Mouse (Mus musculus) forebrain, embryonic 10.5 days (tissue): ENCODE data around the gene Agap2. TPM values are rescaled to one million over a fixed set of nuclear protein-coding genes. Genes with fewer than 3 reads are reported as not detected.
"Not testable (repeated sequence)": the region's sequence is repeated elsewhere in the genome, so short reads cannot be mapped to it uniquely, and the experiment has no call there.

Experiments
- DNase-seq: peaks from one replicate; pipeline ENCODE4 v3.0.0-alpha.2; 2017; ENCODE audit warnings: low spot score; ENCODE audit errors: extremely low spot score
- H3K27ac ChIP-seq: fragments of 300-500 bp; sonication (generic); 2 replicates; pipeline ENCODE4 v1.5.1; 2016; ENCODE audit warnings: mild to moderate bottlenecking
- H3K27me3 ChIP-seq: fragments of 300-500 bp; sonication (generic); 2 replicates; pipeline ENCODE4 v1.6.1; 2016; ENCODE audit warnings: mild to moderate bottlenecking; ENCODE audit not compliant: poor library complexity, severe bottlenecking
- H3K36me3 ChIP-seq: fragments of 300-500 bp; sonication (generic); replicated peaks from 2 replicates; pipeline ENCODE4 v1.6.1; 2016; ENCODE audit warnings: mild to moderate bottlenecking, moderate library complexity
- H3K4me1 ChIP-seq: fragments of 300-500 bp; sonication (generic); 2 replicates; pipeline ENCODE4 v1.6.1; 2016
- H3K4me3 ChIP-seq: fragments of 300-500 bp; sonication (generic); 2 replicates; pipeline ENCODE4 v1.5.1; 2016; ENCODE audit warnings: mild to moderate bottlenecking, moderate library complexity
- H3K9me3 ChIP-seq: fragments of 300-500 bp; sonication (generic); 2 replicates; pipeline ENCODE4 v1.6.1; 2016; ENCODE audit warnings: mild to moderate bottlenecking, moderate library complexity
- WGBS: fragments of 180-500 bp; shearing (Covaris S2); methylation state at CpG from one replicate; pipeline ENCODE4 v1.1.7; 2016; 5-methylcytosine and 5-hydroxymethylcytosine counted together
- polyA plus RNA-seq: library from polyadenylated mRNA; unstranded; fragments of >200 nt; fragmentation: Nextera tagmentation; extraction: Ambion mirVana; gene quantifications from 2 replicates; pipeline ENCODE4 v1.2.1, GENCODE M21; 2016

Agap2 gene
- polyA plus RNA-seq, 1 experiment from 2014 or later = 0.10 TPM

DNA sequence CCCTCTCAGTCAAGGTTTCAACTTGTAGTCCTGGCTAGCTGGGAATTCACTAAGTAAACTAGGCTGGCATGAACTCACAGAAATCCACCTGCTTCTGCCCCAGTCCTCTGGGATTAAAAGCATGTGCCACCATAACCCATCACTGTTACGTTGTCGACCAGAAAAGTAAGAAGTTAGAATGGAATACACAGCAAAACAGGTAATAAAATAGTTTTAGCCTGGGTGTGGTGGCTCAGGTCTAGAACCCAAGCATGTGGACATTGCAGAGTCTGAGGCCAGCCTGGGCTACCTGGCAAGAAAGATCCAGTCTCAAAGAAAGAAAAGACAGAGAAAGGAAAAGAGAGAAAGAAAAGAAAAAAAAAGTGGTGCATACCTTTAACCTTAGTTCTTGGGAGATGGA is 13.6 kb upstream of the Agap2 start:
- 0 out of 2 replicates have a peak overlapping the region, but pooled peaks have one; percentile 65 for H3K27ac ChIP-seq
- peaks cover 36% of the 10 kb centered on the region for H3K36me3 ChIP-seq
- H3K27me3 ChIP-seq = peaks cover 42% of the 10 kb centered on the region
- WGBS = 77% methylated on average over 2 of the region's 2 CpGs
- peak overlapping the region; percentile 97; the same call in 1 of the 2 replicates for H3K4me3 ChIP-seq
- no peaks in the 10 kb centered on the region for H3K9me3 ChIP-seq
- peaks cover 68% of the 10 kb centered on the region for H3K4me1 ChIP-seq
- DNase-seq = no peak

DNA sequence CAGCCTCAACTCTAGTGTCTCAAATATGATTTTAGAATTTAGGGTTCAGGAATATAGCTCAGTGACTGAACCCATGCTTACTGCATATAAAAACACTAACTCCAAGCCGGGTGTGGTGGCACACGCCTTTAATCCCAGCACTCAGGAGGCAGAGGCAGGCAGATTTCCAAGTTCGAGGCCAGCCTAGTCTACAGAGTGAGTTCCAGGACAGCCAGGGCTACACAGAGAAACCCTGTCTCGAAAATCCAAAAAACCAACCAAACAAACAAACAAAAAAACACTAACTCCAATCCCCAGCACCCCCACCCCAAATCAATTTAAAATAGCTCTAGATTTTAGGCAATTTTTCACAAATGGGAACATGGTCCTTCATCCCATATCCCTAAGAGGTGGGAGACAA is 13.0 kb upstream of the Agap2 start:
- H3K4me1 ChIP-seq = peaks cover 72% of the 10 kb centered on the region
- H3K4me3 ChIP-seq, DNase-seq, H3K27ac ChIP-seq, H3K9me3 ChIP-seq: not testable (repeated sequence)
- 85% methylated on average over 4 of the region's 4 CpGs for WGBS
- H3K36me3 ChIP-seq = peaks cover 36% of the 10 kb centered on the region
- peaks cover 42% of the 10 kb centered on the region for H3K27me3 ChIP-seq

DNA sequence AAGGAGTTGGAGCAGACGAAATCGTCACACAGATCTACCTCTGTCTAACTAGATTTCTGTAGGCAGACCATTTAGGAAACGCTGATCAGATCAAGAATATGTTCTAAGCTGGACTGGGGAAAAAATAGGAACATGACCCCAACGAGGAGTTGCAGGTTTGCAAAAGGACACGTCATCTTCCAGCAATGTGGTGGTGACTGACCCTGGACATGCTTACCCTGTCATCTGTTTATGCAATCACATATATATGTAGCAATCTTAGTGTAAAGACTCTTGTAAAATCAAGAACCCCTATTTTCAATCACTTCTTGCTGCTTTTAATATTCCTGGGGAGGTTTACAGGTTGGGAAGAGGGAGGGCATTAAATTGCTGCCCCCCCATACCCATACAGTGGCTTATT is 12.6 kb upstream of the Agap2 start:
- peak overlapping the region; percentile 99; the same call in 1 of the 2 replicates for H3K27ac ChIP-seq
- 81% methylated on average over 5 of the region's 5 CpGs for WGBS

DNA sequence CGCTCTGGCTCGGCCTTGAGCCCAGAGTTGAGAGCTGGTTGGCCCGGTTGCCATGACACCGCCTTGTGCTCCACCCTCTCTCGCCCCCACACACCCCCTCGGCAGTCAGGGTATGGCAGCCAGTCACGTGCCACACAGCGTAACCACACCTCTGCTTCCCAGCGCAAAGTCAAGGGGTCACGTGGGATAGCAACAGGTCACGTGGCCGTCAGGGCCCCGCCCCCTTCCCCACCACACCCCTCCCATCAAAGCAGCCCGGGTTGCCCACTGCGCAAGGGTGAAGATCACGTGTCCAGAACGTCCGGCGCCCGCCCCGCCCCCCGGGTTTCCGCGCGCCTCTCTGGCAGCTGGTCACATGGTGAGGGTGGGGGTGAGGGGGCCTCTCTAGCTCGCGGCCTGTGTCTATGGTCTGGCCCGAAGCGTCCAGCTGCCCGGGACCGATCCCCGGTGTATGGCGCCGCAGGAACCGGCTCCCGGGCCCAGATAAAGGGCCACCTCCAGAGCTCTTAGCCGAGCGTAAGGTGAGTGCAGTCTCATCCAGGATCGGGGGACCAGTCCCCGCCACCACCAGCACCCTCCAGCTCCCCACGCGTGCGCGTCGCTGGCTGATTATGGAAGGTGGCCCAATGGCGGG is 11.7 kb upstream of the Agap2 start, which contains the start of gene Cdk4:
Gene Cdk4, plus strand, starts transcription at position 296 of the 634 bp plus-strand sequence.
- Histone ChIP-seq H3K4me1 (peaks cover 77% of the 10 kb centered on the region), H3K9me3 (no peaks in the 10 kb centered on the region), H3K27ac (peak within 1 kb of the TSS; percentile 99), H3K4me3 (peak within 1 kb of the TSS; percentile 86), H3K36me3 (peaks cover 43% of the 10 kb centered on the region), H3K27me3 (peaks cover 37% of the 10 kb centered on the region)
- WGBS = under 1% methylated on average over 46 of the region's 46 CpGs
- peak; percentile 100 for DNase-seq

More for the DNA sequence above, 12.6 kb upstream of the Agap2 start:
- H3K27me3 ChIP-seq = peaks cover 42% of the 10 kb centered on the region
- peak overlapping the region; percentile 86; the same call in 1 of the 2 replicates for H3K4me3 ChIP-seq
- H3K36me3 ChIP-seq = peaks cover 36% of the 10 kb centered on the region
- DNase-seq = no peak
- no peaks in the 10 kb centered on the region for H3K9me3 ChIP-seq
- H3K4me1 ChIP-seq = peaks cover 75% of the 10 kb centered on the region

DNA sequence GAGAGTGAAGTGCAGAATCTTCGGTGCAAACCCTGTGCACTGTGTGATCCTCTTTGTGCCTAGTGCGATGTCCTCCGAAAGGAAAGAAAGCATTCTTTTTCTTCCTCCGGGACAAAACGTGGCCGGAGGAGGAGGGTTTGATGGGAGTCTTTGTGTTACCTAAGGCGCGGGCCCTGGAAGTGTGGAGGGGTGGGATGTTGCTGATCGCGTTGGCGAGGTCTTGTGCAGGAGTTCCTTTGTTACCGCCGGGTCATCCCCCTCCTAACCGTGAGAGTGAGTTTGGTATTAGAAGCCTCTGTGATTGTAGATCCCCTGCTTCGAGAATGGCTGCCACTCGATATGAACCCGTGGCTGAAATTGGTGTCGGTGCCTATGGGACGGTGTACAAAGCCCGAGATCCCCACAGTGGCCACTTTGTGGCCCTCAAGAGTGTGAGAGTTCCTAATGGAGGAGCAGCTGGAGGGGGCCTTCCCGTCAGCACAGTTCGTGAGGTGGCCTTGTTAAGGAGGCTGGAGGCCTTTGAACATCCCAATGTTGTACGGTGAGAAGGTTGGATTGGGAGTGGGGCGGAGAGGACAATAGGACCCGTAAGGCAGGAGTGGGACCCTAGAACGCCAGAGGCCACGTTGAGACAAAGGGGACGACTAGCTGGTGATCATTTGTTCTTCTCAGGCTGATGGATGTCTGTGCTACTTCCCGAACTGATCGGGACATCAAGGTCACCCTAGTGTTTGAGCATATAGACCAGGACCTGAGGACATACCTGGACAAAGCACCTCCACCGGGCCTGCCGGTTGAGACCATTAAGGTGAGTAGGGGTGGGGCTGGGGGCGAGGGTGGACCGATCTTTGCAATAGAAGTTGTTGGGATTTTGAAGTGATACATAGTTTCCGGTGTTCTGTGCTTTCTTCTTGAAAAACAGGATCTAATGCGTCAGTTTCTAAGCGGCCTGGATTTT is 10.9 kb upstream of the Agap2 start:
- 16% methylated on average over 37 of the region's 37 CpGs for WGBS
- Histone ChIP-seq H3K36me3 (peaks cover 48% of the 10 kb centered on the region), H3K4me1 (peaks cover 77% of the 10 kb centered on the region), H3K9me3 (no peaks in the 10 kb centered on the region), H3K27ac (peak overlapping the region; percentile 99), H3K27me3 (peaks cover 29% of the 10 kb centered on the region), H3K4me3 (peak overlapping the region; percentile 86)
- DNase-seq = no peak

DNA sequence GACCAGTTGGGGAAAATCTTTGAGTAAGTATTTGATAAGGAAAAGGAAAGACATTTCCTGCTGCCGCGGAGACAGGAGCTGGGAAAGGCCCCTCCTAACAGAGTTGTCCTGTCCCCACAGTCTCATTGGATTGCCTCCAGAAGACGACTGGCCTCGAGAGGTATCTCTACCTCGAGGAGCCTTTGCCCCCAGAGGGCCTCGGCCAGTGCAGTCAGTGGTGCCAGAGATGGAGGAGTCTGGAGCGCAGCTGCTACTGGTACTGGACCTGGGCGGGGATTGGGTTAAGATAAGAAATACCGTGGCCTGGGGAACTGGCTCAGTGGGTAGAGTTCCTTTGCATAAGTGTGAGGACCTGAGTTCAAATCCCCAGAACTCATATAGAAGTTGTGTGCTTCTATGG is 9.1 kb upstream of the Agap2 start:
- peak overlapping the region; percentile 25; the same call in 1 of the 2 replicates for H3K4me3 ChIP-seq

DNA sequence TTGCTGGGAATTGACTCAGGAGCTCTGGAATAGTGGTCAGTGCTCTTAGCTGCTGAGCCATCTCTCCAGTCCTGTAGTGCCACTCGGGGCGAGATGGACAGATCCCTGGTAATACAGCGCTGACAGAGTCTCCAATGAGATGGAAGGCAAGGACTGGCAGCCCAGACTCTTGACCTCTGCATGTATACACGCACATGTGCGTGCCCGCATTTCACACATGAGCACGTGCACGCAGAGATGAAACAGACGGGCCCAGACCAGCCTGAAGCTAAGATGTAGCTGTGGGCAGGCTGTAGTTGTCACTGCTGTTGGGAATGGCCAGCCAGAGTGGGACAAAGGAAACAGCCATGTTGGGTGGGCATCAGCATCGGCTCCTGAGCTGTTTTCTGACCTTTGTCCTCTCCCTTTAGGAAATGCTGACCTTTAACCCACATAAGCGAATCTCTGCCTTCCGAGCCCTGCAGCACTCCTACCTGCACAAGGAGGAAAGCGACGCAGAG is 8.5 kb upstream of the Agap2 start:
- DNase-seq = no peak
- 90% methylated on average over 14 of the region's 14 CpGs for WGBS

More for the DNA sequence above, 9.1 kb upstream of the Agap2 start:
- H3K4me1 ChIP-seq = peaks cover 70% of the 10 kb centered on the region
- peaks cover 11% of the 10 kb centered on the region for H3K27me3 ChIP-seq
- H3K27ac ChIP-seq = no peak overlapping the region
- H3K36me3 ChIP-seq = peaks cover 48% of the 10 kb centered on the region
- no peaks in the 10 kb centered on the region for H3K9me3 ChIP-seq
- no peak for DNase-seq
- 91% methylated on average over 9 of the region's 9 CpGs for WGBS

DNA sequence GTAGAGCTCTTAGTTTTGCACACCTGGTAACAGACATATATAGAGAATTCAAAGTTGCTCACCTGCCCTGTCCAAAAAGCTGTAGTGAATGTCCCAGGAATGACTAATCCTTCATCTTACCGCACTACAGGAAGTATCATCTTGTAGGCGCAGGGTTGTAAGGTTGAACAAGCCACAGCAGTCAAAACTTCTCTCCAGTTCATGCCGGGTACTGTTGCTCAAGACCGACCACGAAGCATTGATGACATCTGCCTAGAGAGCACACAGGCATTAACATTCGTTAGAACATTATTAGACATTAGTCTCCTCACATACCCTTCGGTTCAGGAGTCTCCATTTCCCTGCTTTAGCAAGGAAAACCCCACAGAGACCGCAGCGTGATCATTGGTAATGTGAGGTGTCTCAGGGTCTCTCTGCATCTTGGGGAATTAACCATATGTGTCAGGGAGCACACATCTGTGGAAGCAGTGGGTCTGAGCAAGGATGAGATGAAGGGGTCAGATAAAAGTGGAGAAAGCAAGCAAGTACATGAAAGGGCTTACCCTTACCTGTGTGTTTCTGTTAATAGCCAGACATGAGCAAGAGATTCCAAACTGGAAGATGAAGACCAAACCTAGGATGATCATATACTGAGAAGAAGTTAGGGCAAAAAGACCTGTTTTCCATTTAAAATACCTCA is 6.6 kb upstream of the Agap2 start:
- Histone ChIP-seq H3K9me3 (no peaks in the 10 kb centered on the region), H3K36me3 (peaks cover 48% of the 10 kb centered on the region), H3K4me1 (peaks cover 59% of the 10 kb centered on the region), H3K27ac (peak overlapping the region; percentile 92), H3K4me3 (peak overlapping the region; percentile 66), H3K27me3 (no peaks in the 10 kb centered on the region)
- no peak for DNase-seq
- 87% methylated on average over 9 of the region's 9 CpGs for WGBS

More for the DNA sequence above, 8.5 kb upstream of the Agap2 start:
- peaks cover 5% of the 10 kb centered on the region for H3K27me3 ChIP-seq
- peak overlapping the region; percentile 26 for H3K4me3 ChIP-seq
- H3K27ac ChIP-seq = no peak overlapping the region
- H3K4me1 ChIP-seq = peaks cover 68% of the 10 kb centered on the region
- H3K36me3 ChIP-seq = peaks cover 48% of the 10 kb centered on the region
- H3K9me3 ChIP-seq = no peaks in the 10 kb centered on the region

DNA sequence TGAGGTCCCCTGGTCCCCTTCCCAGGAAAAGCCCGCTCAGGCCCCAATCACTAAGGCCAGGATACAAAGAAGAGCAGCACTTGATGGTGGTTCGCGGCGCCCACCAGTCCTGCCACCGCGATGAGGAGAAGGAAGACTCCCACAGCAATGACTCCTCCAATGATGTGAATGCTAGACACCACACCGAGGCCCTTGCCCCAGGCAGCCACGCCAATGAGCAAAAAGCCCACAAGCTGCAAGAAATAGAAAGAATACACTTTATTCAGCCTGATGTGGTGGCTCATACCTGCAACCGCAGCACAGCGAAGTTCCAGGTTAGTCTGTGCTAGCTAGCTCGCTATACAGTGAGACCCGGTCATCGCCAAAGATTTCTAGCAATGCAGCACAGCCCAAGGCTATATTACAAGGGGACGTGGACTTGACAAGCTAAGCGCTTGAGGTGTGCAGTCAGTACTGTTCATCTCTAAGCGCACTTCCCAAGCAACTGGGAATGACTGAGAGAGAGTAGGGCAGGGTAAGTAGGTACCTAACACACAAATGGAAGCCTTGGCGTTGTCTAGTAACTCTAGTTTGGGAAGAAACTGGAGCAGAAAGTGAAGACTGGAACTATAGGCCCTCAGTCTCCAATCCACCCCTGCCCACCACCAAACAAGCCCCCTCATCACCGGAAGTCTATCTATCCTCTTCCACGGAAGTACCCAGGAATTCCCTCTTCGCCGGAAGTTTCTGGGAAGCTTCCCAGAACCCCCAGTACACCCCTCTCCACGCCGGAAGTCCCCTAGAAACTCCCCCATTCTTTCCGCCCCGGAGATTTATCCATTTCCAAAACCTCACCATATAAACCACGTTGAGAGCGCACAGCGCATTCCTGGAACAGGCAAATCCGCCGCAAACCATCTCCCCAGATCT is 5.5 kb upstream of the Agap2 start:
- DNase-seq = no peak
- Histone ChIP-seq H3K4me3 (peak overlapping the region; percentile 66), H3K36me3 (peaks cover 43% of the 10 kb centered on the region), H3K27ac (peak overlapping the region; percentile 92), H3K9me3 (no peaks in the 10 kb centered on the region), H3K4me1 (peaks cover 55% of the 10 kb centered on the region), H3K27me3 (no peaks in the 10 kb centered on the region)
- 9% methylated on average over 30 of the region's 30 CpGs for WGBS

DNA sequence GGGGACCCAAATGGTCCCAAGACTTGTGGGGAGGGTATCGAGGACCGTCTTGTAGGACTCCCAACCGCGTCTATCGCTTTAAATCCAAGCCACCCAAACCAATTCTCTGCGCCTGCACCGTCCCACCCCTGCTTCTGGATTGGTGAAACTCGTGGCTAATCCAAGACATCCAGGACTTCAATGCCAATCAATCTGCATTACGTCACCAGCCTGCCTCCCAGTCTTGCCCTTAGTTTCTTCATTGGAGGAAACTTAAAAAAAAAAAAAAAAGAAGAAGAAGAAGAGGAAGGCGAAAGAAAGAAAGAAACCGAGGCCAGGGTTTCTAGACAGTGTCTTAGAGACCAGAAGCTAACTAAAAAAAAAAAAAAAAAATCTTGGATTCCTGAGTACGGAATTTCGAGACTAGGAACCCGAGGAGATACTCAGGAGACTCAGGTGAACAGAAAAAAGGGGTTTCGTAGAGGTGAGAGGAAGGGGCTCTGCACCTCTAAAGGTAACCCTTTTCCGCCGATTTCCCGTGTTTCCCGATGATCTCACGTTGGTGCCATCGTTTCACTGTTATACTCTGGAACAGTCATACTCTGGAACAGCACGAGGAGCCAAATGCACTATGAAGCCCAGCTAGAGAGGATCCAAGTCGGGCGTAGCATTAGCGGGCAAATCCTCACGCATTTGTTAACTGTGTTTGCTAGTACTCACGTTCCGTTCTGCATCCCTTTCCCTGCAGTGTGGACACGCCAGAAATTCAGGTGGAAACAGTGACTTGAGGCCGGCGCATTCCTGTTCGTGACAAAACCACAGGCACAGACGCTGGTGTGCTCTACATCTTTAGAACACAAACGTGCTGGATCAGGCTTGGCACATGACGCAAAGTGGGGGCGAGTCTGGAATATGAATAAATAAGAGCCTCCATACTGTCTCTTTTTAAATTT is 4.6 kb upstream of the Agap2 start, which contains the start of gene Tspan31:
Gene Tspan31, minus strand, starts transcription at position 75 of the 932 bp plus-strand sequence.
- peak within 1 kb of the TSS; percentile 66 for H3K4me3 ChIP-seq
- H3K36me3 ChIP-seq = peaks cover 34% of the 10 kb centered on the region
- peak; percentile 92 for DNase-seq
- peaks cover 51% of the 10 kb centered on the region for H3K4me1 ChIP-seq
- H3K27me3 ChIP-seq = peaks cover 6% of the 10 kb centered on the region; the same call in 1 of the 2 replicates
- H3K27ac ChIP-seq = peak within 1 kb of the TSS; percentile 92
- 4% methylated on average over 36 of the region's 36 CpGs for WGBS
- no peaks in the 10 kb centered on the region for H3K9me3 ChIP-seq
